Mouse (Mus musculus) fat pad, adult 2 months (tissue): Measurements from ENCODE around the gene Herc3.

Experiments
- DNase-seq: peaks from one replicate; pipeline ENCODE4 v3.0.0-alpha.2; 2011; ENCODE audit warnings: low read depth, low spot score; ENCODE audit errors: extremely low read depth

Herc3 gene

GRCm38 (mm10) chr6:58964565-58964964, 133.3 kb downstream of the Herc3 start:
- no peak for DNase-seq

- DNase-seq: no peak
Measured at GRCm38 (mm10) chr6:58965071-58965831, 134.0 kb downstream of the Herc3 start.

- peak; percentile 46 for DNase-seq
Measured at GRCm38 (mm10) chr6:58968272-58968671, 137.0 kb downstream of the Herc3 start.
